20 mouse cellular contexts compared by ENCODE assay signal in the genomic region with DNA sequence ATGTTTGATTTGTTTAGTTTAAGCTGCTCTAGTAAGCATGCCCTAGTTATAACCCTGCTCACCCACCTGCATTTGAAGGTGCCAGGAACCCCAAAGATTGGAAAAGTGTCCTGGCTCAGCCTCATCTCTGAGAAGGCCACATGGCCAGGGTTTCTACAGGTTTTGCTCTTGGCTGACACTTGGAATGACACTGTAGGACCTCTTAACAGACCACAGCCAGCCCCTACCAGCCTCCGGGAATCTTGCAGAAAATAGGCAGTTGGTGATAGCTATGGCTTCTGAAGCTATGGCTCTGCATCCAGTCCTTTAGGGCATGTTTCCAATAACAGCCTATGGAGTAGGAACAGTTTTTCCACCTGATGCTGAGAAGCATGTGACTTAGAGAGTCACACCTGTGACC. TPM values are rescaled to one million over a fixed set of nuclear protein-coding genes. Genes with fewer than 3 reads are reported as not detected.
DNase-seq lines count a peak whose midpoint lies in the region; ATAC-seq and TF ChIP-seq lines count a peak whose summit lies in the region.
"Had no signal": no experiment of that assay in that cellular context is flagged by ENCODE, and none has a peak within 500 bp of the region (broad histone marks: within the 10 kb centered on the region; RNA-seq: fewer than 3 reads in every experiment).

No protein-coding gene starts in this region.

- H3K27ac ChIP-seq in kidney, adult 2 months (ENCODE audit: insufficient read depth, low read depth, low read length): peak overlapping the region; percentile 21; the same call in 1 of the 2 replicates
- no peak overlapping the region for H3K27ac ChIP-seq in midbrain, embryonic 16.5 days (ENCODE audit: low read length)
- H3K27ac ChIP-seq: embryonic facial prominence, embryonic 13.5 days; forebrain, embryonic 12.5 days; heart, adult 2 months; heart, embryonic 13.5 days; hindbrain, embryonic 15.5 days had no signal

- WGBS in kidney, adult 2 months: 89% methylated on average over 1 of the region's 1 CpGs
- 89% methylated on average over 1 of the region's 1 CpGs for WGBS in midbrain, embryonic 16.5 days

- H3K27me3 ChIP-seq in kidney, adult 2 months (replicated peaks; ENCODE audit: control insufficient read depth, insufficient read depth, low read length): no peaks in the 10 kb centered on the region
- H3K27me3 ChIP-seq in midbrain, embryonic 16.5 days (ENCODE audit: control insufficient read depth, insufficient read depth, low read depth, low read length): no peaks in the 10 kb centered on the region
- H3K27me3 ChIP-seq: embryonic facial prominence, embryonic 13.5 days; forebrain, embryonic 12.5 days; heart, embryonic 13.5 days; hindbrain, embryonic 15.5 days had no signal

- no peaks in the 10 kb centered on the region for H3K9me3 ChIP-seq in midbrain, embryonic 16.5 days (replicated peaks; ENCODE audit: control insufficient read depth, low read length, poor library complexity, severe bottlenecking)
- H3K9me3 ChIP-seq: embryonic facial prominence, embryonic 13.5 days; forebrain, embryonic 12.5 days; G1E; heart, embryonic 13.5 days; hindbrain, embryonic 15.5 days had no signal

- ATAC-seq in midbrain, embryonic 16.5 days: no peak
- ATAC-seq: forebrain, embryonic 16.5 days; inflammation-experienced regulatory T-cells, adult 6 months; intestine, postnatal 0 days had no signal

- no peaks in the 10 kb centered on the region for H3K36me3 ChIP-seq in kidney, adult 2 months (ENCODE audit: control insufficient read depth, insufficient read depth, low read length)
- H3K36me3 ChIP-seq in midbrain, embryonic 16.5 days (ENCODE audit: control insufficient read depth, insufficient read depth, low read length): no peaks in the 10 kb centered on the region
- H3K36me3 ChIP-seq: embryonic facial prominence, embryonic 13.5 days; forebrain, embryonic 12.5 days; G1E; heart, embryonic 13.5 days; hindbrain, embryonic 15.5 days had no signal

- no peak overlapping the region for H3K4me3 ChIP-seq in kidney, adult 2 months (ENCODE audit: insufficient read depth, low read depth, low read length)
- H3K4me3 ChIP-seq in midbrain, embryonic 16.5 days (ENCODE audit: low read depth, low read length): no peak overlapping the region
- H3K4me3 ChIP-seq: embryonic facial prominence, embryonic 13.5 days; forebrain, embryonic 12.5 days; heart, adult 2 months; heart, embryonic 13.5 days; hindbrain, embryonic 15.5 days had no signal

- DNase-seq in kidney, adult 2 months: no peak
- no peak for DNase-seq in kidney, adult 8-10 months
- peak; percentile 61 for DNase-seq in brain, adult 2 months (ENCODE audit: low read depth, low spot score)
- DNase-seq in cerebellum, adult 18-20 months: peak; percentile 51 to 58
- DNase-seq in cerebellum, adult 9-11 months: peak; percentile 77
- DNase-seq in embryo, embryonic 10.5 days (ENCODE audit: low spot score): no peak
- no peak for DNase-seq in frontal cortex, adult 2 months (ENCODE audit: extremely low spot score in 1 of 2, low spot score in 1 of 2)
- DNase-seq: adrenal gland, postnatal 10 days; gastrocnemius, postnatal 14 days; heart, adult 2 months; heart, postnatal 36 days had no signal

- no peak for TF ChIP-seq CTCF in kidney, adult 2 months (conservative IDR thresholded peaks at IDR 0.05; ENCODE audit: insufficient read depth, insufficient read length, low read depth, low read length)

- H3K4me1 ChIP-seq in kidney, adult 2 months (ENCODE audit: control insufficient read depth, insufficient read depth, low read length): peaks cover 36% of the 10 kb centered on the region
- H3K4me1 ChIP-seq in midbrain, embryonic 16.5 days (ENCODE audit: control insufficient read depth, insufficient read depth, low read length): no peaks in the 10 kb centered on the region
- H3K4me1 ChIP-seq: forebrain, embryonic 12.5 days; hindbrain, embryonic 15.5 days had no signal

- no peak overlapping the region for H3K9ac ChIP-seq in midbrain, embryonic 16.5 days (ENCODE audit: low read depth, low read length)
- H3K9ac ChIP-seq: embryonic facial prominence, embryonic 13.5 days; forebrain, embryonic 12.5 days; heart, embryonic 13.5 days; hindbrain, embryonic 15.5 days had no signal

- no peak for TF ChIP-seq POLR2A in kidney, adult 2 months (IDR thresholded peaks at IDR 0.05; ENCODE audit: low read depth, low read length)

- no peak overlapping the region for H3K4me2 ChIP-seq in midbrain, embryonic 16.5 days (ENCODE audit: low read length)
- H3K4me2 ChIP-seq: embryonic facial prominence, embryonic 13.5 days; forebrain, embryonic 12.5 days; heart, embryonic 13.5 days; hindbrain, embryonic 15.5 days had no signal

RNA-seq across cellular contexts. Expression of a gene that starts 6.7 kb away (rescaled TPM):
- polyA plus RNA-seq in kidney, adult 2 months (2012; rRNA removed): 65.0 and 72.0 TPM in 2 replicates
- 56.1 and 61.8 TPM in 2 replicates for polyA plus RNA-seq in midbrain, embryonic 16.5 days (2015; fragmentation: Nextera tagmentation; extraction: Ambion mirVana)
- 121 and 123 TPM in 2 replicates for polyA plus RNA-seq in frontal cortex, adult 2 months (2012; rRNA removed)

Comparison
In these comparisons a context has a peak if more than half of its experiments do, and no peak if none do; other contexts are left out.
1. DNase-seq: peak in brain, adult 2 months (single experiment), cerebellum, adult 18-20 months (2 of 2) and cerebellum, adult 9-11 months (single experiment); none in kidney, adult 2 months (single experiment), kidney, adult 8-10 months (0 of 2), embryo, embryonic 10.5 days (single experiment) and frontal cortex, adult 2 months (0 of 2).